Mouse (Mus musculus) stomach, postnatal 0 days (tissue): ENCODE results near the gene Psmd1. TPM values are rescaled to one million over a fixed set of nuclear protein-coding genes. Genes with fewer than 3 reads are reported as not detected.

Experiments
- ATAC-seq: fragments of 200-750 bp; cut with Nextera tagmentation; 2 replicates; pipeline ENCODE4 v1.8.0; 2017; ENCODE audit not compliant: low FRiP score, low TSS enrichment
- DNase-seq: peaks from one replicate; pipeline ENCODE4 v3.0.0-alpha.2; 2016; ENCODE audit warnings: low spot score
- H3K27ac ChIP-seq: fragments of 300-500 bp; sonication (generic); replicated peaks from 2 replicates; pipeline ENCODE4 v1.5.1; 2014; ENCODE audit warnings: mild to moderate bottlenecking, control low read depth
- H3K27me3 ChIP-seq: fragments of 300-500 bp; sonication (generic); 2 replicates; pipeline ENCODE4 v1.6.1; 2014; ENCODE audit warnings: low read length; ENCODE audit not compliant: control insufficient read depth, insufficient read depth
- H3K36me3 ChIP-seq: fragments of 300-500 bp; sonication (generic); 2 replicates; pipeline ENCODE4 v1.6.1; 2014; ENCODE audit warnings: low read length, mixed read lengths; ENCODE audit not compliant: control insufficient read depth, insufficient read depth
- H3K4me1 ChIP-seq: fragments of 300-500 bp; sonication (generic); replicated peaks from 2 replicates; pipeline ENCODE4 v1.6.1; 2014; ENCODE audit warnings: antibody characterized with exemption; ENCODE audit not compliant: control insufficient read depth, insufficient read depth
- H3K4me2 ChIP-seq: fragments of 300-500 bp; sonication (generic); replicated peaks from 2 replicates; pipeline ENCODE4 v1.6.1; 2014; ENCODE audit warnings: low read depth, mild to moderate bottlenecking, control low read depth, moderate library complexity
- H3K4me3 ChIP-seq: fragments of 300-500 bp; sonication (generic); 2 replicates; pipeline ENCODE4 v1.5.1; 2014; ENCODE audit warnings: low read depth, low read length, control low read depth
- H3K9ac ChIP-seq: fragments of 300-500 bp; sonication (generic); 2 replicates; pipeline ENCODE4 v1.6.1; 2014; ENCODE audit warnings: mild to moderate bottlenecking, low read length, control low read depth, mixed read lengths
- H3K9me3 ChIP-seq: fragments of 300-500 bp; sonication (generic); 2 replicates; pipeline ENCODE4 v1.6.1; 2016; ENCODE audit warnings: low read length; ENCODE audit not compliant: control insufficient read depth
- CTCF ChIP-seq: IDR thresholded peaks from 2 replicates; pipeline ENCODE4 v1.5.1; 2016; ENCODE audit warnings: antibody characterized with exemption, low read depth, mild to moderate bottlenecking, moderate library complexity
- EP300 ChIP-seq: optimal IDR thresholded peaks from 2 replicates; pipeline ENCODE3; 2016; ENCODE audit warnings: antibody characterized with exemption
- WGBS: fragments of 180-500 bp; shearing (Covaris S2); extraction: QIAGEN DNeasy Blood & Tissue Kit; methylation state at CpG from one replicate; pipeline ENCODE4 v1.1.7; 2014; 5-methylcytosine and 5-hydroxymethylcytosine counted together
- polyA plus RNA-seq: library from polyadenylated mRNA; unstranded; fragments of >200 nt; fragmentation: Nextera tagmentation; extraction: Ambion mirVana; gene quantifications from 2 replicates; pipeline ENCODE4 v1.2.1, GENCODE M21; 2015

Psmd1 gene
- polyA plus RNA-seq, 1 experiment from 2014 or later: 90.7 TPM

- Histone ChIP-seq H3K36me3 (no peaks in the 10 kb centered on the region), H3K4me1 (no peaks in the 10 kb centered on the region), H3K4me3 (no peak overlapping the region), H3K27ac (no peak overlapping the region), H3K27me3 (no peaks in the 10 kb centered on the region), H3K9me3 (no peaks in the 10 kb centered on the region), H3K4me2 (no peak overlapping the region), H3K9ac (no peak overlapping the region)
- no peak for TF ChIP-seq CTCF
- no peak for TF ChIP-seq EP300
- no peak for ATAC-seq
- no peak for DNase-seq
- 68% methylated on average over 2 of the region's 2 CpGs for WGBS
Observed at GRCm38 (mm10) chr1:86188271-86188670, 124.1 kb downstream of the Psmd1 start.

Other genes starting within 250 kb of the Psmd1 start
- gene Itm2c, start 170.1 kb upstream of the Psmd1 start, polyA plus RNA-seq: 134 and 147 TPM in 2 replicates
- gene 4933407L21Rik, start 135.9 kb upstream of the Psmd1 start, polyA plus RNA-seq: 0.16 and 0.18 TPM in 2 replicates
- 0.08 and 0.16 TPM in 2 replicates for gene Gpr55, start 103.4 kb upstream of the Psmd1 start, polyA plus RNA-seq
- gene Spata3, start 47.6 kb upstream of the Psmd1 start, polyA plus RNA-seq: not detected in 2 replicates
- gene 2810459M11Rik, start 18.5 kb upstream of the Psmd1 start, polyA plus RNA-seq: 8.0 and 9.1 TPM in 2 replicates
- gene Htr2b, start 47.6 kb downstream of the Psmd1 start, polyA plus RNA-seq: 3.0 and 3.1 TPM in 2 replicates
- gene Gm21972, start 69.2 kb downstream of the Psmd1 start, polyA plus RNA-seq: 0.31 TPM in 1 of 2 replicates, not detected in the other
- 7.3 and 7.9 TPM in 2 replicates for gene Armc9, start 90.4 kb downstream of the Psmd1 start, polyA plus RNA-seq
- gene B3gnt7, start 238.4 kb downstream of the Psmd1 start, polyA plus RNA-seq: 9.3 and 10.9 TPM in 2 replicates